Mouse (Mus musculus) R1 (cell line): ENCODE measurements at regions not wholly inside any gene's neighbourhood (a gene's known extent, or its start where the extent isn't known, plus 50 kb on each side); places are given as distances from the start of the nearest gene placed in this dataset.
A peak's percentile ranks its signal among the peaks of the same experiment; 100 is the strongest.

Experiments used
- DNase-seq: peaks from one replicate; pipeline ENCODE4 v3.0.0-alpha.2; 2018; ENCODE audit warnings: low read depth, low spot score

GRCm38 (mm10) chr12:107105017-107105416 lies 383.4 kb upstream of the 3110018I06Rik start:
- no peak for DNase-seq

- DNase-seq, result peak; percentile 6
These were observed 376.3 kb upstream of the 3110018I06Rik start for GRCm38 (mm10) chr12:107111908-107112770.

GRCm38 (mm10) chr12:107118364-107118763 lies 370.1 kb upstream of the 3110018I06Rik start:
- DNase-seq, result no peak

GRCm38 (mm10) chr12:107119076-107119475 lies 369.4 kb upstream of the 3110018I06Rik start:
- DNase-seq, result no peak

- peak; percentile 45 for DNase-seq
These were observed 367.8 kb upstream of the 3110018I06Rik start for GRCm38 (mm10) chr12:107120486-107121186.

- no peak for DNase-seq
These were observed 366.4 kb upstream of the 3110018I06Rik start for GRCm38 (mm10) chr12:107121990-107122389.

GRCm38 (mm10) chr12:107123661-107124060 lies 364.8 kb upstream of the 3110018I06Rik start:
- no peak for DNase-seq

- no peak for DNase-seq
These were observed 364.1 kb upstream of the 3110018I06Rik start for GRCm38 (mm10) chr12:107124263-107124885.

GRCm38 (mm10) chr12:107125201-107125600 lies 363.2 kb upstream of the 3110018I06Rik start:
- DNase-seq, result no peak

GRCm38 (mm10) chr12:107126056-107126455 lies 362.4 kb upstream of the 3110018I06Rik start:
- DNase-seq, result no peak

GRCm38 (mm10) chr12:107127591-107127990 lies 360.8 kb upstream of the 3110018I06Rik start:
- DNase-seq, result no peak

GRCm38 (mm10) chr12:107129232-107129631 lies 359.2 kb upstream of the 3110018I06Rik start:
- no peak for DNase-seq

GRCm38 (mm10) chr12:107131351-107131750 lies 357.1 kb upstream of the 3110018I06Rik start:
- DNase-seq, result no peak

GRCm38 (mm10) chr12:107131841-107132240 lies 356.6 kb upstream of the 3110018I06Rik start:
- DNase-seq, result no peak

- no peak for DNase-seq
These were observed 355.9 kb upstream of the 3110018I06Rik start for GRCm38 (mm10) chr12:107132501-107132900.

- no peak for DNase-seq
These were observed 354.1 kb upstream of the 3110018I06Rik start for GRCm38 (mm10) chr12:107134353-107134752.

- no peak for DNase-seq
These were observed 349.6 kb upstream of the 3110018I06Rik start for GRCm38 (mm10) chr12:107138677-107139400.

- DNase-seq, result no peak
These were observed 347.4 kb upstream of the 3110018I06Rik start for GRCm38 (mm10) chr12:107140957-107141595.

GRCm38 (mm10) chr12:107142226-107142625 lies 346.2 kb upstream of the 3110018I06Rik start:
- no peak for DNase-seq

GRCm38 (mm10) chr12:107146608-107147121 lies 341.8 kb upstream of the 3110018I06Rik start:
- DNase-seq, result no peak

GRCm38 (mm10) chr12:107148451-107148850 lies 340.0 kb upstream of the 3110018I06Rik start:
- no peak for DNase-seq
